Mouse (Mus musculus): ENCODE results near the gene Car5b.

- TF ChIP-seq POLR2A (IDR thresholded peaks at IDR 0.05; ENCODE audit: borderline replicate concordance, extremely low read depth, insufficient read depth, insufficient read length, poor library complexity, severe bottlenecking) (no peak), CTCF (IDR thresholded peaks at IDR 0.05; ENCODE audit: borderline replicate concordance, extremely low read depth, insufficient read depth, insufficient read length) (no peak)
Observed at GRCm38 (mm10) chrX:163934731-163935130, 93.1 kb downstream of the Car5b start.
